Mouse (Mus musculus) heart, embryonic 11.5 days (tissue): Measurements from ENCODE around the gene Slamf8. TPM values are rescaled to one million over a fixed set of nuclear protein-coding genes. Genes with fewer than 3 reads are reported as not detected.
A peak's percentile ranks its signal among the peaks of the same experiment; 100 is the strongest.

ENCODE experiments used
- ATAC-seq: fragments of 200-750 bp; cut with Nextera tagmentation; replicated peaks from 2 replicates; pipeline ENCODE4 v1.8.0; 2017; ENCODE audit warnings: moderate library complexity; ENCODE audit not compliant: insufficient number of reproducible peaks, low FRiP score, low TSS enrichment
- H3K27ac ChIP-seq: fragments of 300-500 bp; sonication (generic); 2 replicates; pipeline ENCODE4 v1.5.1; 2014; ENCODE audit warnings: mild to moderate bottlenecking, low read depth, low read length
- H3K27me3 ChIP-seq: fragments of 300-500 bp; sonication (generic); 2 replicates; pipeline ENCODE4 v1.6.1; 2014; ENCODE audit warnings: mild to moderate bottlenecking, low read length, mixed read lengths; ENCODE audit not compliant: control insufficient read depth, insufficient read depth
- H3K36me3 ChIP-seq: fragments of 300-500 bp; sonication (generic); 2 replicates; pipeline ENCODE4 v1.6.1; 2014; ENCODE audit warnings: mild to moderate bottlenecking, low read length, moderate library complexity, mixed read lengths; ENCODE audit not compliant: control insufficient read depth, insufficient read depth
- H3K4me1 ChIP-seq: fragments of 300-500 bp; sonication (generic); 2 replicates; pipeline ENCODE4 v1.6.1; 2014; ENCODE audit warnings: low read length; ENCODE audit not compliant: control insufficient read depth, insufficient read depth
- H3K4me2 ChIP-seq: fragments of 300-500 bp; sonication (generic); 2 replicates; pipeline ENCODE4 v1.6.1; 2014; ENCODE audit warnings: mild to moderate bottlenecking, moderate library complexity
- H3K4me3 ChIP-seq: fragments of 300-500 bp; sonication (generic); 2 replicates; pipeline ENCODE4 v1.5.1; 2014; ENCODE audit warnings: low read depth, low read length
- H3K9ac ChIP-seq: fragments of 300-500 bp; sonication (generic); 2 replicates; pipeline ENCODE4 v1.6.1; 2014; ENCODE audit warnings: mild to moderate bottlenecking, low read depth, low read length, moderate library complexity
- H3K9me3 ChIP-seq: fragments of 300-500 bp; sonication (generic); replicated peaks from 2 replicates; pipeline ENCODE4 v1.6.1; 2016; ENCODE audit warnings: low read length; ENCODE audit not compliant: control insufficient read depth
- WGBS: fragments of 180-500 bp; shearing (Covaris S2); extraction: QIAGEN DNeasy Blood & Tissue Kit; methylation state at CpG from one replicate; pipeline ENCODE4 v1.1.7; 2014; ENCODE audit not compliant: insufficient replicate concordance; 5-methylcytosine and 5-hydroxymethylcytosine counted together
- polyA plus RNA-seq: library from polyadenylated mRNA; unstranded; fragments of >200 nt; fragmentation: Nextera tagmentation; extraction: Ambion mirVana; gene quantifications from 2 replicates; pipeline ENCODE4 v1.2.1, GENCODE M21; 2014

The Slamf8 gene
- polyA plus RNA-seq, 1 experiment from 2014 or later, result not detected

GRCm38 (mm10) chr1:172626306-172626705 lies 35.9 kb upstream of the Slamf8 start:
- 83% methylated on average over 3 of the region's 3 CpGs for WGBS
- Histone ChIP-seq H3K9ac (no peak overlapping the region), H3K36me3 (no peaks in the 10 kb centered on the region), H3K27me3 (no peaks in the 10 kb centered on the region), H3K4me2 (no peak overlapping the region), H3K9me3 (no peaks in the 10 kb centered on the region), H3K4me3 (no peak overlapping the region), H3K27ac (no peak overlapping the region), H3K4me1 (no peaks in the 10 kb centered on the region)
- ATAC-seq, result no peak

DNA sequence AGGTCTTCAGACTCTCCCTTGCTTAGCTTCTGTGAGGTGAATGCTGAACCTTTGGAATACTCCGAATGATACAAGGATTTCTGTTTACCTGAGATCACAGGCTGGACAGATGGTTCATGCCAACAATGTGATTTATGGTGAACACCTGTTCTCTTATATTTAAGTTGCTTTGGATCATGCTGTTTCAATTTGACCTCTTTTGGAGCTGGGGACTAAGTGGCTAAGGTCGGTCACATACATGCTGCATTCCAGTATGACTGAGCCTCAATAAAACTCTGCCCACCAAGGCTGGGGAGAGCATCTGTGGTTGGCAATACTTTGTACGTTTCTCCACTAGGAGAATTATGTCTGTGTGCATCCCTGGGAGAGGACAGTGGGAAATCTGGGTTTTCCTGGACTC lies 33.7 kb upstream of the Slamf8 start:
- Histone ChIP-seq H3K4me2 (no peak overlapping the region), H3K36me3 (no peaks in the 10 kb centered on the region), H3K4me3 (no peak overlapping the region), H3K4me1 (no peaks in the 10 kb centered on the region), H3K9me3 (no peaks in the 10 kb centered on the region), H3K27me3 (no peaks in the 10 kb centered on the region), H3K27ac (no peak overlapping the region), H3K9ac (no peak overlapping the region)
- no peak for ATAC-seq
- WGBS, result 72% methylated on average over 3 of the region's 3 CpGs

DNA sequence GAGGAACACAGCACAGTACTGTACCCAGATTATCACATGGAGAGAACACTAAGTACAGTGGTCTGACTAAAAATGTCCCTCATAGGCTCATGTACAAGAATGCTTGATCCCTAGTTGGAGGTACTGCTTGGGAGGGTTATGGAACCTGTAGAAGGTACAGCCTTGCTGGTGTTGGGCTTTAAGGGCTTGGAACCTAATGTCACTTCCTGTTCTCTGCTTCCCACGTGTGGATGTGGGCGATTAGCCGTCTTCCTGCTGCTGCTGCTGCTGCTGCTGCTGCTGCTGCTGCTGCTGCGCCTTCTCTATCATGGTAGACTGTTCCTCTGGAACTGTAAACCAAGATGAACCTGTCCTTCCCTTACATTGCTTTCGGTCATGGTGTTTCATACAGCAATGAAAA lies 33.2 kb upstream of the Slamf8 start:
- Histone ChIP-seq H3K4me1 (no peaks in the 10 kb centered on the region), H3K4me3 (no peak overlapping the region), H3K27me3 (no peaks in the 10 kb centered on the region), H3K36me3 (no peaks in the 10 kb centered on the region), H3K4me2 (no peak overlapping the region), H3K9me3 (no peaks in the 10 kb centered on the region), H3K27ac (no peak overlapping the region), H3K9ac (no peak overlapping the region)
- ATAC-seq, result no peak
- WGBS, result 62% methylated on average over 5 of the region's 5 CpGs

DNA sequence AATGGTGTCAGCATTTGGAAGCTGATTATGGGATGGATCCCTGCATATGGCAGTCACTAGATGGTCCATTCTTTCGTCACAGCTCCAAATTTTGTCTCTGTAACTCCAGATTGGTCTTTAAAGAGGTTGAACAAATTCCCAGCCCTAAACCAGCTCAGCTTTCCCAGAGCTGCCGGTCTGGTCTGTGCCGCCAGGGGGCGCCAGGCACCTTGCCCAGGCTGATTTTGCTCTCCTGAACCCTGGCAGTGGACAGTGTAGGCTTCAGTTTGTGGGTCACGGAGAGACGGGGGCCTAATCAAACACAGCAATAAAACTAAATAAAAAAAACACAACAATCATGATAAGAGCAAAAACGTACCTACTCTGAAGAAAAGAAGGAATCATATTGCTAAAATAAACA lies 28.9 kb upstream of the Slamf8 start:
- H3K27me3 ChIP-seq, result no peaks in the 10 kb centered on the region
- ATAC-seq, result no peak
- WGBS, result 16% methylated on average over 7 of the region's 7 CpGs
- no peaks in the 10 kb centered on the region for H3K36me3 ChIP-seq
- H3K4me3 ChIP-seq, result no peak overlapping the region
- H3K4me1 ChIP-seq, result peaks cover 3% of the 10 kb centered on the region; the same call in 1 of the 2 replicates
- no peaks in the 10 kb centered on the region for H3K9me3 ChIP-seq
- no peak overlapping the region for H3K27ac ChIP-seq
- no peak overlapping the region for H3K9ac ChIP-seq
- no peak overlapping the region for H3K4me2 ChIP-seq

DNA sequence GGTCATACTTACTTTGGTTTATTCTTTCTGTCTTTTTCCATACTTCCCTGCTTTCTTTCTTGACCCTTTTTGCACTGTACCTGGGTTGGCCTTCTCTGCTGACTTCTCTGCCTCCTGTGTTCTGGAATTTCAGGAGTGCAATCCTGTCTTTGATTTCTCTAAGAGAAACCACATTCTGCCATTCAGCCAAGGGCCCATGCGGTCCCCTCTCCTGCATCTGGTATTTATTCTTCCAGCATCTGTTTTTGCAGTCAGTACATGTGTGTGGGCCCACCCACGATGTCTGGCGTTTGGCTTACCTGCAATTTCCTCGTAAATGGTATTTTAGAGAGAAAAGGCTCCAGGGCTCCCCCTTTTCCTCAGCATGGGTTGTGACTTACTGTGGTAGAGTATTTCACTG lies 27.8 kb upstream of the Slamf8 start:
- no peak overlapping the region for H3K9ac ChIP-seq
- no peak overlapping the region for H3K27ac ChIP-seq
- H3K4me3 ChIP-seq, result no peak overlapping the region
- H3K4me2 ChIP-seq, result no peak overlapping the region
- no peaks in the 10 kb centered on the region for H3K9me3 ChIP-seq
- H3K4me1 ChIP-seq, result peaks cover 3% of the 10 kb centered on the region; the same call in 1 of the 2 replicates
- H3K36me3 ChIP-seq, result no peaks in the 10 kb centered on the region
- 77% methylated on average over 4 of the region's 4 CpGs for WGBS
- no peaks in the 10 kb centered on the region for H3K27me3 ChIP-seq
- ATAC-seq, result no peak

GRCm38 (mm10) chr1:172617365-172618076 lies 27.2 kb upstream of the Slamf8 start:
- peaks cover 3% of the 10 kb centered on the region; the same call in 1 of the 2 replicates for H3K4me1 ChIP-seq
- H3K4me2 ChIP-seq, result peak overlapping the region; percentile 67
- peak overlapping the region; percentile 25; the same call in 1 of the 2 replicates for H3K4me3 ChIP-seq
- no peak for ATAC-seq
- H3K27ac ChIP-seq, result no peak overlapping the region
- no peaks in the 10 kb centered on the region for H3K36me3 ChIP-seq
- no peaks in the 10 kb centered on the region for H3K9me3 ChIP-seq
- WGBS, result 41% methylated on average over 14 of the region's 14 CpGs
- no peaks in the 10 kb centered on the region for H3K27me3 ChIP-seq
- no peak overlapping the region for H3K9ac ChIP-seq

DNA sequence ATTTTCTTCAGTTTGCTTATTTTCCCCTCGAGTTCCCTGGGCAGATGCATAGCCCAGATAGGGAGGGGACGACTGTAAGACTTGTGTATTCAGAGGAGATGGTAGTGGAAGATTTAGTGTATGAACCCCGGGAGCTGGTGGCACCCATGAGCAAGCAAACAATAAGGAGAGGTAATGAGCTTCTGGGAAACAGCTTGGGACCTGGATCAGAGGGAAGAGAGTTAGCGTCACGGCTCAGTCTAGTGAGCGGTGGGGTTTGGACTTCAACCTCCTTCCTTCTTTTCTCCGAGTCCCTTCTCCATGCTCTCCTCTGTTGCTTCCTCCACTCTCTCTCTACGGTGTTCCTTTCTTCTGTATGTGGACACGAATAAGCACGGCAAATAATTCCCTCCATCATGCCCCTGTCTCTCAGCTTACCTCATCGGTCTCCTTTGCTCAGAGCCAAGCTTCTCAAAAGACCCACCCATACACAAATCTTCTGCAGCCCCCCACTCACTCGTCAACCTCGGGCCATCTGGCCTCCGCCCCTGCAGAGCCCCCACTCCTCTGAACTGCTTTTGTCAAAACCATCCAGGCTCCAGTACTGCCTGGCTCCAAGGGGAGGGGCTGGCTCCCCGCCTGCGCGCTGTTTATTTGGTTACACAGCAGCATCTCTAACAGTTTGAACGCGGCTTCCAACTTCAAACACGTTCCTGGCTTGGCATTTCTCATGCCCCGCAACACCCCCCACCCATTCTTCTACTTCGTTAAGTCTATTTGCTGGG lies 26.4 kb upstream of the Slamf8 start:
- Histone ChIP-seq H3K27me3 (no peaks in the 10 kb centered on the region), H3K9ac (no peak overlapping the region), H3K4me3 (peak overlapping the region; percentile 25), H3K27ac (no peak overlapping the region), H3K4me1 (peaks cover 3% of the 10 kb centered on the region; the same call in 1 of the 2 replicates), H3K36me3 (no peaks in the 10 kb centered on the region), H3K4me2 (peak overlapping the region; percentile 67), H3K9me3 (no peaks in the 10 kb centered on the region)
- WGBS, result 13% methylated on average over 22 of the region's 22 CpGs
- no peak for ATAC-seq

DNA sequence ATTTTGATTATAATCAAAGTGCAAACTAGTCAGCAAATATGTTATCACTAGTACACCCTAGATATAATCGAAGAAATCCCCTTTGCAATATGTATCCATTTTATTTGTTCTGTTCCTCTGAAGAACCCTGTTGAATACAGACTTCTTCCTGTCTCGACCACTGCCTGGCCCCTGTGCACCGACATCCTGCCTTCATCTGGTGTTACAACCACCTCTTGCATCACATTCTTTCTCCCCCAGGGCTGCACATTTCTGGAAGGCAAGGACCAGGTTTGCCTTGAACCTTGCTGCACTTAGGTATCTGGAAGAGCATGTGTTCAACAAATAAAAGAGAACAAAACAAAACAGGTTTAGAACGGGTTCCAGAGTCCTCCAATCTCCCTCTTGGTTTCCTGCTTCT lies 25.0 kb upstream of the Slamf8 start:
- H3K9ac ChIP-seq, result no peak overlapping the region
- 65% methylated on average over 4 of the region's 4 CpGs for WGBS
- no peak overlapping the region for H3K27ac ChIP-seq
- no peak for ATAC-seq
- no peaks in the 10 kb centered on the region for H3K36me3 ChIP-seq
- no peak overlapping the region for H3K4me2 ChIP-seq
- H3K9me3 ChIP-seq, result no peaks in the 10 kb centered on the region
- H3K4me1 ChIP-seq, result peaks cover 3% of the 10 kb centered on the region; the same call in 1 of the 2 replicates
- H3K4me3 ChIP-seq, result no peak overlapping the region
- H3K27me3 ChIP-seq, result no peaks in the 10 kb centered on the region
